Mouse (Mus musculus): Measurements from ENCODE around the gene Prim2.

The Prim2 gene

DNA sequence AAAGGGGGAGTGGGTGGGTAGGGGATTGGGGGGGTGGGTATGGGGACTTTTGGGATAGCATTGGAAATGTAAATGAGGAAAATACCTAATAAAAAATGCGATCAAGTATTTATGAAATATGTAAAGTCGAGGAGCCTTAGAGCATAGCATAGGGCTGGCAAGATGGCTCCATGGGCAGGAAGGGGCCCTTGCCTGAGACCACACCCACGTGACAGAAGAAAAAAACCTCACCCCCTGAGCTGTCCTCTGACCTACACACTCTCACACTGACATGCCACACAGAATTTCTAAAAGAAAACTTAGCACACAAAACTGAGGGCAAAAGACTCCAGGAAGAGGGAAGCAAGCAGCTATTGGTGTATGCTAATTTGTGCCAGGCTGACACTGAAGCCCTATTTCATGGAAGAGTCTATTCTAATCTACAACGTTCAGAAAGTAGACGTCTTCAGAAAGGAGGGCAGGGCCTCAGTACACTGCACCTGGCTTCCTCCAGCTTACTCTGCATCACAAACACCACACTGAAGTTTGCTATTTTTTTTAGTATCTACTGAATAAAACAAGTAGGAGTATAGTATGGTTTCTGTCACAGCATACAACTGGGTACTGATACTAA is 65.4 kb downstream of the Prim2 start:
- DNase-seq (ENCODE audit: low read depth, low spot score) = no peak

DNA sequence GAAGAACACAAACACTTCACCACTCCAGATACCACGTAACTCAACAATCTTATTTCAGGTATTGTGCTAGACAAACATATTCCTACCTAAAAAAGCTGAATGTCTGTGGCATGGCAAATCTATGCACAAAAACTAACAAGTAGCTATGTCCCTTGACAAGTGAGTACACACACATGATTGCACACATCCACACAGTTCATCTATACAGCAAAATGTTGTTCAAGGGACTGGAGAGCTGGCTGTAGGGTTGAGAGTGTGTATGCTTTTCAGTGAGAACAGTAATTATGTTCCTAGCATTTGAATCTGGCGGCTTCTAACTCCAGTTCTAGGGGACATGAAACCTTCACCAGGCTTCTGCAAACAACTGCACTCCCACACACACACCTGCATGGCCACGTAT is 69.9 kb downstream of the Prim2 start:
- DNase-seq (ENCODE audit: low read depth, low spot score) = no peak

DNA sequence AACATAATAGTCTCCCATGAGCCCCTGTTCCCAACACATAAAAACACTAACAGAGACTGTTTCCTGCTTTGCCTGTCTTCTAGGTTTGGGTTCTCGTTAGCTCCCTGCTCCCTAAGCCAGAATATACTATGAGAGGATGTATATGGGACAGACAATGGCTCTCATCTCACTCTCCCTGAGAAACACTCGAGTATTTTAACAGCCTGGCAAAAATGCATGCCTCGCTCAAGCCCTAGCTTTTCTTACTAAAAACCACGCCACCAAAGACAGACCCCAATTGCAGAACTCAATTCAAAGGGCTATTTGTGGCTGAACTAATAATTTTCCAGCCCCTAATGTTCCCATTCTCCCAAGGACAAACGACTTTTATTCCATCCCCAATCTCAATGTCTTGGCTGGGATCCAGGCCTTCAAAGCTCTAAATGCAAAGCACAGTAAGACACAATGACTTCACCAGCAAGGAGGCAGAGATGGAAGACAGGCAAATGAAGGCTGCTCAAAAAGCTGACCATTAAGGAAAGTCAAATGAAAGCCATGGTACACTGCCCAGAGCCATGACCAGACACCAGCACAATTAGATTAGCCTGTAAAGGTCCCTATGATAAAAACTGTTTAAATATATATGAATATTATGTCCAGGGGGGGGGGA is 70.5 kb downstream of the Prim2 start:
- no peak for DNase-seq (ENCODE audit: low read depth, low spot score)

DNA sequence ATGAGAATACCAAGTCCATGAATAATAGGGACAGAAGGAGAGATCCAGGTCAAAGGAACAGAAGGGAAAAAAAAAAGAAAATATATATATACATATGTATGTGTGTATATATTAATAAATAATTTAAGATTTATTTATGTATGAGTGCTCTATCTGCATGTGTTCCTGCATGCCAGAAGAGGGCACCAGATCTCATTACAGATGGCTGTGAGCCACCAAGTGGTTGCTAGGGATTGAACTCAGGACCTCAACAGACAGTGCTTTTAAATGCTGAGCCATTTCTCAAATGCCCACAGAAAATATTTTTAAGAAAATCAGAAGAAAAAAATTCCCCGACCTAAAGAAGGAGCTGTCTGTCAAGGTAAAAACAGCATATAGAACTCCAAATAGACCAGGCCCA is 72.6 kb downstream of the Prim2 start:
- no peak for DNase-seq (ENCODE audit: low read depth, low spot score)

DNA sequence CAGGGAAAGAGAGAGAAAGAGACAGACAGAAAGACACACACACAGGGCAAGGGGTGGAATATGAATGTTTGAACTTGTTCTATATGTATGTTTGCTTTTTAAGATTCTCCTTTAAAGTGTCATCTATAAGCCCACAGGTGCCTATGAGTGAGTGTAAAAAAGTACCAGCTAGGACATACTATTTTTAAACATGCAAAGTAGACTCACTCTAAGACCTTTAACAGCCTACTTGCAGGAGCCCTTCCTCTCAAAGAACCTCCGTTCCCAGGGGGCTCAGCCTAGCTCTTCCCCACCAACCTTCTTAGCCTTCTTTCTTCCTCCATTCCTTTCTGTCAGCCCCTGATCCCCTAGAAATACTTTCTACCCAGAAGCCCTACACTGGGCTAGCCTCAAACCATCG is 73.7 kb downstream of the Prim2 start:
- DNase-seq (ENCODE audit: low read depth, low spot score) = no peak

DNA sequence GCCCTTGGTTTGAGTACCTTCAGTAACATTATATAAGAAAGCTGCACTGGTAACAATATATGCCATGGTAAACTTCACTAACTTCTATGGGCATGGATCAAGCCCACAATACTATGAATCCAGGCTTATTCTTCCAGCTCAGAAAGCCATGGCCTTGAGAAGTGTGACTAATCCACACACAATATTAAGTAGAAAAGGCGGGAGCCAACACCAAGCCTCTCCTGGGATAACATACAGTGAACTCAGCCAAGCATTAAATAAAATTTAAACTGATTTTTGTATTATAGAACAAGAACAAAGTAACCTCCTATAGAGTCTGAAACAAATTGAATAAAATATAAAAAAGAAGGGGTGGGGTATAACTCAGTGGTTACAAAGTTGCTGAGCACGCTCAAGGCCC is 74.6 kb downstream of the Prim2 start:
- no peak for DNase-seq (ENCODE audit: low read depth, low spot score)

DNA sequence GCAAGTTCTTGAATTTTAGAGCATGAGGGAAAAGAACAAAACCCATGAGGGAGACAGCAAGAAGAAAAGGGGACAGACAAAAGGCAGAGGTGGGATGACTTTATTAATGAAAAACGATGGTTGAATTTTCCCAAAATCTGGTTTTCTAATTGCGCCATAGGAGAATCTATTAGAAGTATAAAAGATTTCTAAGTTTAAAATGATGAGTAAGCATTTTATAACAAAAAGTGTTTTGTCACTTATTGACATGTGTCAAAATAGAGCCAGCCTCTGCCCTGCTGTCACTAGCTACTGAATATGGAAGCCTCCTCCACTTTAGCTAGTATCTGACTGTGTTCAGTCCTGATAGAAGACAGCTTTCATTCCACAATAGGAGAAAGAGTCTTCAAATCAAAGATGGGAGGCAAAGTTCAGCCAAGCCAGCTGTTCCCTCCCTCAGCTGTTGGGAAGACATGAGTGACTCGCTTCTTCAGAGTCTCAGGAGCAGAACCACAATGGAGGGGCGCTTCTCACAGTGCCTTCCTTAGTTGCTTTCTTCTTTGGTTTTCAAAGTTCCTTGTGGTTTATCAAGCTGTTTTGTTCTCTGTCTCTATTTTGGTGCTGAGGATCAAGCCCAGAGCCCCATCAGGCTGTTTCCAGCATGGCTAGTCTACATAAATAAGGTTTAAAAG is 75.7 kb downstream of the Prim2 start:
- DNase-seq (ENCODE audit: low read depth, low spot score) = no peak

DNA sequence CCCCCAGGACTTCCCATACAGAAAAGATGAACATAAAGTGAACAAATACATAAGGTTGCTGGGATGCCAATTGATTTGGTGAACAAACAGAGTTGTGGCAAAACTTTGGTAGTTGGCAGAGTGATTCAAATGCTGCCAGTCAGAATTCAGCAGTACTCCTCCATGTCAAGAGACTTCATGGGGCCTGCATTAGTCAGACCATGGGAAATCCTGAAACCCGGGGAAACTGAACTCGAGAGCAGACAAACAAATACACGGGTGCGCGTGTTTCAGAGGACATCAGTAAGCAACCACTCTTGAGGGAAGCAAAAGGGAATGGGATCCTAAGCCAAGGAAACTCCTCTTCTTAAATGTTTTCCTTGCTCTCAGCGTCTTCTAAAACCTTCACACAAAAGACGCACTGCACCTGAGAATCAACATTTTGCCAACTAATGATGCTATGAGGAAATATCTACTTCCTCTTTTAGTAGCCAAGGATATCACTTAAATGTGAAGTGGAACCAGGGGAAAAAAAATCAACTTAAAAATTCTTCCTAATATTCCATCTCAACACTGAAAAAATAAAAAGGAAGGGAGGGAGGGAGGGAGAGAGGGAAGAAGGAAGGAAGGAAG is 77.5 kb downstream of the Prim2 start:
- DNase-seq (ENCODE audit: low read depth, low spot score) = no peak

DNA sequence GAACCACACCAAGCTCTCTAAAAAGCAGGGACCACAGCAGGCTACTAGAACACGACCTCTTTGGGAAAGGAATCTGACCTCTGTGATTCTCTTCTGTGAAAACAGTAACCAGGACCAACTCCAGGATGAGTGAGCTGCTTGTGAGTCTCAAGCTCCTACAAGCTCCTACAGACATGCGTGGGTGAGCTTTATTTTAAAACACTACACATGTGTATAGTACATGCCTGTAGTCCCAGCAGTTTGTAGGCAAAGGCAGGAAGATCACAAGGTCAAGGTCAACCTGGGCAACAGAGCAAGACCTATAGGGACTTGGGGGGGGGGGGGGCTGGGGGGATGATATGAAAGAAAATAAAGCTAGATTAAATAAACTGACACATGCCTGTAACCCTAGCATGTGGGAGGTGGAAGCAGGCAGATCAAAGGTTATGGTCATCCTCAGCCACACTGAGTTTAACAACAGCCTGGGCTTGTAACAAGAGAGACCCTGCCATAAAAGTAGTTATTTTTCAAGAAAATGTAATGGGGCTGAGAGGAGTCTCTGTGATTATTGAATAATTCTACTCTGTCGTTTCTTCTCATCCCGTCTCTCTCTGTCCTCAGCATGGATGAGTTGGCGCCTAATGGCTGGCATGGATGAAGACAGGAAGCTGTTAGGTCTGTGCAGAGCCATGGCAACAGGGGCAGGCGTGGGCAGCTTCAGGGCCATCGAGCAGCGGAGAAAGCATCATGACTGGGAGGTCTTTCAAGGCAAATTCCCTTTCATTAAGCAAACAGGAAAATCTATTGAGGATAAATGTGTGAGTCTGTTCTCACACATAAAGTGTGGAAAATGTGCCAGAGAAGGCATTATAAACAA is 78.8 kb downstream of the Prim2 start:
- DNase-seq (ENCODE audit: low read depth, low spot score) = no peak

DNA sequence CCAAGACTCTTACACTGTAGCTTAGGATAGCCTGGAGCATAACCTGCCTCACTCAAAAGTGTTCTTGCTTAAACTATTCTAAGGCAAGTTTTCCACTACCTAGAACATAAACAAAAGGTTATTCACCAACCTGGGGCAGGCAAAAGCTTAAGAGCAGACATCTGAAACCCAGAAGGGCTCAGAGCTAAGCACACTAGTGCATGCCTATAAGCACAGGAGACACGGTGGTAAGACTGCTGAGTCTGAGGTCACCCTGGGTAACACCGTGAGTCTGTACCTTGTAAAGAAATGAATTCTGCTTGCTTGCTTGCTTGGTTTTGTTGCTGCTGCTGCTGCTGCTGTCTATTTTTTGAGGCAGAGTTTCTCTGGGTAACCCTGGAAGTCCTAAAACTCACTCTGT is 80.1 kb downstream of the Prim2 start:
- no peak for DNase-seq (ENCODE audit: low read depth, low spot score)

DNA sequence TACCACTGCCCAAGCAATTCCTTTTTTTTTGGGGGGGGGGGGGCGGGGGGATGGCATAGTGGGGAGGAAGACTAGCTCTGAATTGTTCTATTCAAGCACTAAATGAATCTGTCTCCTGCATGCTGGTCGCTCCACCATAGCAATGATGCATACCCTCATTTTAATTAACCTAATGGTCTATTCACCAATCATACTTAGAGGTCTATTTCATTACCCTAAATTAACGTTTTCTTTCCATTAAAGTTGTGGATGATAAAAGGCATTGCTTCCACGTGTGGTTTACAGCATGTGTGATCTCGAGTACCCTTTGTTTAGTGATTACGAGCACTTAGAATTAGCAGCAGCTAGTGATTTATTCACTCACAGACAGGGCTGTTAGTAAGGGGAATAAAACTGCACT is 81.0 kb downstream of the Prim2 start:
- DNase-seq (ENCODE audit: low read depth, low spot score) = no peak

DNA sequence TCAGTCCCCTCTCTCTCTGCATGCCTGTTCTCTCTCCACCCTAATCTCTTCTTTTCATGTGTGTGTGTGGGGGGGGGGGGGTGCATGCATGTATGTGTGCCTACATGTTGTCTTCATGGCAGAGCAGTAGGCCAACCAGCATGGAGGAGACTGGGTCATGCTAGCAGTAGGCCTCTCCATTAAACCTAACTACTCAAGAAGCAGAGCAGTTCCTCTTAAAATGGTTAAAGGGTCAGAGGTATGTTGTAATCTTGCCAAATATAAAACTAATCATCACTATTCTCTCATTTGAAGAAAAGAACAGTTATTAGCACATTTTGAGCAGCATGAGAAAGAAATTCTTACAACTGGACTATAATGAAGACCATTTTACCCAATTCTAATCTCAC is 85.0 kb downstream of the Prim2 start:
- DNase-seq (ENCODE audit: low read depth, low spot score) = no peak

DNA sequence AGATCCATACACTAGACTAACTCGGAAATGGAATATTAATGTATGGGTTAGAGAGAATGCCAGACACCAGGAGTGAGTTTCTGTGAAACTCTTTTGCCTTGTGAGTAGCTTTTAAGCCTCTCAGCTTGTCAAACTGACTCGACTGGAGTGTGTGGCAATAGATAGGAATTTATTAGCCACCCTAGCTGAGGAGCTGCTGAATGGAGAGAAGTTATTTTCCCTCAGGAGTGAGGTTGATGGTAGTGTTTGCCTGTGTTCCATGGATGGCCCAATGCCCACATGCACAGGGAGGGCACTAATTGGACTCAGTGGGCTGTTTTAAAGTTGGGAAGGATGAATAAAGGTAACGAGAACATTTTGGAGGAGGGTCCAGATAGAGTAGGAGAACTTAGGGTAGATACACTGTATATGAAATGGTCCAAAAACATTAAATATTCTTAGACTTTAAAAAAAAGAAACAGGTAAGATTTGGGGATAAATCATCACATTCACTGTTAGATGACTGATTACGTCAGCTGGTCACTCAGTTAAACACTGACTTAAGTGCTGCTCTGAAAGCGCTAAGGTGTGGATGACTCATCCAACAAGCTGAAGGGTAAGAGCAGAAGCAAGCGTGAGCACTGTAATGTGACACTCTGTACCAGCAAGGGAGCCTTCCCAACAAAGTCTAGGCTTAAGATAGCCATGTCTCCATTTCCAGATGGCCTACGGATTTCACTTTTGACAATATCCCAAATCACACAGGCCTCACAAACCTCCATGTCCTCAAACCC is 85.6 kb downstream of the Prim2 start:
- no peak for DNase-seq (ENCODE audit: low read depth, low spot score)

DNA sequence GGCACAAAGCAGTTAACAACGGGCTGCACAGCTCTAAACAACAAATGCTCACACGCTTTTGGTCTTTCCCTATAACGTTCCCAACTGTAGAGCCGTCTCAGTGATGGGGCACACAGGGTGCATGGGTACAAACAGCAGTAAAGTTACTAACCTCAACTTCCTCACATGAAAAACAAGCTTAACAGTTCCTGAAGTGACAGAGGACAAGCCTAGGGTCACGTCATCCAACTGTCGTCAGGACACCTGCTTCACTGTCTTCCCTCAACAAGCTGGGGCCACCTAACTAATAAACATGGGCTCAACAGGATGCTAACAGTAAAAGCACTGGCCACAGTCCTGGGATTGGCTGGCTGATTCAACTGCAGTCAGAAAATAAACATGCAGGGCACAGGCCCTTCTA is 91.0 kb downstream of the Prim2 start:
- DNase-seq (ENCODE audit: low read depth, low spot score) = no peak

DNA sequence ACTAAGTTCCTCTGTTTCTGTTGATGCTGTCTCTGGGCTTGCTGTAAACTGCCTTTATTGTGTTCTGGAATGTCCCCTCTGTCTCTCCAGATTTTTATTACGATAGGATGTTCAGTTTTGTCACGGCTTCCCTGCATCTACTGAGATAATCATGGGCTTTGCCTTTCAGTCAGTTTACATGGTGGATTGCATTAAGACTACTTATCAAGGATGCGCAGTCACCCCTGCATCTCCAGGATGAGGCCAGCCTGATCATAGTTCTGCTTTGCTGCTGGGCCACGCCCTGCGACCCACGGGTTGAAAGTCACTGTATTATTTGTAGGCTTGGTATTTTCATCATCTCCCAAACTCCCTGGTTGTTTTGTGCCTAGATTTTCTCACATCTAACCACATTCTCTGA is 95.1 kb downstream of the Prim2 start:
- DNase-seq (ENCODE audit: low read depth, low spot score) = no peak

DNA sequence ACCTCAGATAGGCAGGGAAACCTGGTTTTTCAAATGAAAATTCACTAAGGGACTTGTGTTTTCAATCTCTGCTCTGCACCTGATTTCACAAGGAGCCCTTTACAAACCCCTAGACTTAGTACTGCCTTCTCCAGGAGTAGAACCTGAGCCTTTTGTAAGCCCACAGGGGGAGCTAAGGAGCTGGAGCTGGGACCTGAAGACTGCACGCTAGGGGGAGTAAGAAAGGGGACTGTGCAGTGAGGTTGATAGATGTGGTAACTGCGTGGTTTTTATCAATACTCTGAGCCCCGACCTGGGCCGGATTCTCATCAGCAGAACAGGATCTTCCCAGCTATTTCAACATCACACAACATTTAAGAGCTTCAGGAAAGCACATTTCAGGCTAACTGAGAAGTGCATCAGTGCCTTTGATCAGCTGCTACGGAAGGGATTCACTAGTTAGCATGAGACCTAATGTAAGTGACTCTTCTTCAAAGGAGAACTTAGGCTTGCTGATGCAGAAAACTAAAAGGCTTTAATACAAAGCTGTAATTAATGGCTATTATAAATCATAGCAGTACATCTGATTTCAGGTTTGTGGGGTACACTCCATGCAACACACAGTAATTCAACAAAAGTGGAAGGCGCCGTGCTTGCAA is 103.7 kb downstream of the Prim2 start:
- no peak for DNase-seq (ENCODE audit: low read depth, low spot score)

DNA sequence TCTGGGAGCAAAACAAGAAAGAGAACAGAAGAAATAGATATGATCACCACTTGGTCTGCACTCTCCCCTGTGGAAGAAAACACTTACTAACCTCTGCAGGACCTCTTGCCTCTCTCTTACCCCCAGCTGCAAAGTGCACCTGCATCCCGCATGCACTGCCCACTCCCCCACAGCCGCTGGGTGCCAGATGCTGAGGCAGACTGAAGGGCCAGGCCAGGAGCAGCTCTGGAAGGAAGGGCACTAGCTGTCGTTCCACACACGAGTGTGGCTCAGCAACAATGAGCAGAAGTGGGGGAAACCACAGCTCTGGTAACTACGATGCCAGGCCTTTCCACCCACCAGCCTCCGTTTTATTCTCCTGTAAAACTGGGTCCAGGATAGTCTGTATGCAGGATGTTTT is 105.6 kb downstream of the Prim2 start:
- no peak for DNase-seq (ENCODE audit: low read depth, low spot score)

DNA sequence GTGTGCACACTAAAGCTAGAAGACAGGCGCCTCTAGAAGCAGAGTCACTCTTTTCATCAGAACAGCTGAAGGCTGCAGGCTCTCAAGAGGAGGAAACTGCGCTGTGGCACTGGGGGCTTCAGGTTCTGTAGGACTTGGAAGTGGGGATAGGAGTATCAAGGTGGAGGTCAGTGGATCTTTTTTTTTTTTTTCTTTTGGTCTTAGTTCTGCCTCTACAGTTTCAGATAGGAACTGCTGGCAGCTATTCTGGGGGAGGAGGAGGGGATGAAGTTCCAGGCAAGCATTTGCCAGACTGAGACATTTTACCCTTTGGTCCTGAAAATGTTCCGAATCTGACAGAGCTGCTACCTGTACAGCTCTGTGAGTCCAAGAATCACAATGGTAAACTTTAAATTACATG is 106.0 kb downstream of the Prim2 start:
- no peak for DNase-seq (ENCODE audit: low read depth, low spot score)

DNA sequence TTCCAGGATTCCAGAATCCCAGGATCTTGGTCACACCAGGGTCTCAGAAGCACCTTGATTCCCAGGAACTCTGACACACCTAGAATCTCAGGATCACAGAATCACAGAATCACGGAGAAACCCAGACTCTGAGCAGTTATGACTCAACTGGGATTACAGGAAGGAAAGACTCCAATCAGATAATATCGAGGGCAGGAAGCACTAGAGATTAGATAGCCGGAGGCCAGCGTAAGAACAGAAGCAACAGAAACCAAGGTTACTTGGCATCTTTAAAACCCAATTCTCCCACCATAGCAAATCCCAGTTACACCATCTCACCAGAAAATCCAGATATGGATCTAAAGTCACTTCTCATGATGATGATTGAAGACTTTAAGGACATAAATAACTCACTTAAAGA is 113.0 kb downstream of the Prim2 start:
- DNase-seq (ENCODE audit: low read depth, low spot score) = no peak

DNA sequence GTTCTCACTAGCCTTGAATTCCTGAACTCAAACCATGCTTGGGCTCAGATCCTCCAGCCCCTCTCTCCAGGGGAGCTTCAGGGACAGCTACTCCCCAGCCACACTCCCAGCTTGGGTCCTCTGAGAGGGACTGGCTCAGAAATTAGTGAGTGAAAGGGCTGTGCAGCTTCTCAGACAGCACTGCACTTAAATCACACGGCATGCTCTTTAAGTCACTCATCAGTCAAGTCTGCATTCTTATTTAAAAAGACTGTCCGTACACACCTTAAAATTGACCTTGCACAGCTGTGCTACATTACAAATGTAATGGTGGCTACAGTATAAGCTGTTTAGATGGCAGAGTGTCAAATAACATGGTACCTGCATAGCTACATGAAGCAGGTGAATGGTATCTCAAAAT is 114.0 kb downstream of the Prim2 start:
- DNase-seq (ENCODE audit: low read depth, low spot score) = no peak

DNA sequence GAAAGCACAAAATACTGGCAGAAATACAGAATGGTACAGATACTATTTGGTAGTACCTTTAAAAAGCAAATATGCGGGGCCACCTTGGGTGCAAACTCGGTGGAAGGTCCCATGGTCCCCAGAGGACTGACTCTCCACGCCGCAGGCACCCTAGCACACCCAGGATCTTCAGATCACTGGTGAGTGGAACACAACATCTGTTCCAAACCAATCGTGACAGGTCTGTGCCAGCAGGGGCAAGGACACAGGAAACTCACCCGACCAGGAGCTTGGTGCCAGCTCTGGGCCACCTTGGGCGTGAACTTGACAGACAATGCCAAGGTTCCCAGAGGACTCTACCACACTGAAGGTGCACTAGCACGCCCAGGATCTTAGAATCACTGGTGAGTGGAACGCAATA is 118.2 kb downstream of the Prim2 start:
- no peak for DNase-seq (ENCODE audit: low read depth, low spot score)
